Comparison of ENCODE assay signal across 8 mouse cellular contexts in genomic region chr10:128625287-128625894, GRCm38 (mm10). TPM values are rescaled to one million over a fixed set of nuclear protein-coding genes. Genes with fewer than 3 reads are reported as not detected.
DNase-seq lines count a peak whose midpoint lies in the region; ATAC-seq and TF ChIP-seq lines count a peak whose summit lies in the region.

No protein-coding gene starts in this region.

- H3K9ac ChIP-seq in heart, postnatal 0 days (replicated peaks; ENCODE audit: low read depth, low read length), result peak overlapping the region; percentile 70
- H3K9ac ChIP-seq in hindbrain, embryonic 12.5 days, result peak overlapping the region; percentile 90
- H3K9ac ChIP-seq in midbrain, embryonic 12.5 days (replicated peaks), result peak overlapping the region; percentile 87

- 36% methylated on average over 7 of the region's 7 CpGs for WGBS in heart, postnatal 0 days
- WGBS in hindbrain, embryonic 12.5 days, result 51% methylated on average over 7 of the region's 7 CpGs
- WGBS in midbrain, embryonic 12.5 days, result 48% methylated on average over 7 of the region's 7 CpGs

- no peak for DNase-seq in heart, postnatal 0 days (ENCODE audit: low spot score)
- DNase-seq in heart, adult 11 months, result no peak
- DNase-seq in ZHBTc4 (ENCODE audit: low read depth, low spot score), result peak; percentile 66
- no peak for DNase-seq in frontal cortex, postnatal 36 days (ENCODE audit: low spot score in 2 of 2)
- no peak for DNase-seq in gastrocnemius, postnatal 25 days
- no peak for DNase-seq in left cerebral cortex, adult 18-20 months (ENCODE audit: low spot score in 2 of 2)

- no peak for TF ChIP-seq EP300 in heart, postnatal 0 days (IDR thresholded peaks at IDR 0.05; ENCODE audit: low read depth)

- ATAC-seq in heart, postnatal 0 days (ENCODE audit: insufficient read depth, low read depth), result no peak
- no peak for ATAC-seq in hindbrain, embryonic 12.5 days (ENCODE audit: low FRiP score)
- no peak for ATAC-seq in midbrain, embryonic 12.5 days (ENCODE audit: low FRiP score, low read depth)

- H3K4me1 ChIP-seq in heart, postnatal 0 days (ENCODE audit: control insufficient read depth, insufficient read depth), result peaks cover 6% of the 10 kb centered on the region
- H3K4me1 ChIP-seq in hindbrain, embryonic 12.5 days, result peaks cover 10% of the 10 kb centered on the region
- peaks cover 7% of the 10 kb centered on the region for H3K4me1 ChIP-seq in midbrain, embryonic 12.5 days

- TF ChIP-seq CTCF in heart, postnatal 0 days (IDR thresholded peaks at IDR 0.05; ENCODE audit: low read depth), result no peak

- H3K36me3 ChIP-seq in heart, postnatal 0 days (replicated peaks; ENCODE audit: control insufficient read depth, insufficient read depth, low read length), result peaks cover 15% of the 10 kb centered on the region
- H3K36me3 ChIP-seq in hindbrain, embryonic 12.5 days, result peaks cover 25% of the 10 kb centered on the region
- peaks cover 30% of the 10 kb centered on the region for H3K36me3 ChIP-seq in midbrain, embryonic 12.5 days

- H3K27ac ChIP-seq in heart, postnatal 0 days (ENCODE audit: low read depth), result peak overlapping the region; percentile 65; the same call in 1 of the 2 replicates
- H3K27ac ChIP-seq in hindbrain, embryonic 12.5 days, result peak overlapping the region; percentile 32; the same call in 1 of the 2 replicates
- no peak overlapping the region for H3K27ac ChIP-seq in midbrain, embryonic 12.5 days (replicated peaks)

- peak overlapping the region; percentile 75 for H3K4me3 ChIP-seq in heart, postnatal 0 days (ENCODE audit: low read depth, low read length)
- H3K4me3 ChIP-seq in hindbrain, embryonic 12.5 days, result peak overlapping the region; percentile 85
- H3K4me3 ChIP-seq in midbrain, embryonic 12.5 days, result peak overlapping the region; percentile 87

- H3K9me3 ChIP-seq in heart, postnatal 0 days (replicated peaks; ENCODE audit: control insufficient read depth, low read length), result no peaks in the 10 kb centered on the region
- no peaks in the 10 kb centered on the region for H3K9me3 ChIP-seq in hindbrain, embryonic 12.5 days (replicated peaks)
- no peaks in the 10 kb centered on the region for H3K9me3 ChIP-seq in midbrain, embryonic 12.5 days

- peak overlapping the region; percentile 79 for H3K4me2 ChIP-seq in heart, postnatal 0 days (ENCODE audit: low read depth, low read length)
- H3K4me2 ChIP-seq in hindbrain, embryonic 12.5 days (replicated peaks), result peak overlapping the region; percentile 89
- peak overlapping the region; percentile 73 for H3K4me2 ChIP-seq in midbrain, embryonic 12.5 days (replicated peaks)

- H3K27me3 ChIP-seq in heart, postnatal 0 days (ENCODE audit: control insufficient read depth, insufficient read depth, low read length), result no peaks in the 10 kb centered on the region
- H3K27me3 ChIP-seq in hindbrain, embryonic 12.5 days, result no peaks in the 10 kb centered on the region
- no peaks in the 10 kb centered on the region for H3K27me3 ChIP-seq in midbrain, embryonic 12.5 days

RNA-seq across cellular contexts. Expression of gene Rps26, which starts 1.2 kb away (rescaled TPM):
- 1,086 and 1,110 TPM in 2 replicates for total RNA-seq in heart, postnatal 0 days (2014; rRNA removed; ENCODE audit: low replicate concordance)
- polyA plus RNA-seq in heart, postnatal 0 days (2015; fragmentation: Nextera tagmentation; extraction: Ambion mirVana), result 341 and 360 TPM in 2 replicates
- 418 and 515 TPM in 2 replicates for polyA plus RNA-seq in hindbrain, embryonic 12.5 days (2016; fragmentation: Nextera tagmentation; extraction: Ambion mirVana)
- polyA plus RNA-seq in midbrain, embryonic 12.5 days (2016; fragmentation: Nextera tagmentation; extraction: Ambion mirVana), result 444 and 507 TPM in 2 replicates
- 100 to 1,000 TPM; 286 to 348 TPM for total RNA-seq in gastrocnemius, postnatal 25 days (2021)
- total RNA-seq in left cerebral cortex, adult 18-20 months (2021), result 100 to 1,000 TPM; 232 to 257 TPM

RNA-seq across cellular contexts. Expression of gene Ikzf4, which starts 20.4 kb away (rescaled TPM):
- 0.11 and 1.4 TPM in 2 replicates for total RNA-seq in heart, postnatal 0 days (2014; rRNA removed; ENCODE audit: low replicate concordance)
- 0.52 and 0.59 TPM in 2 replicates for polyA plus RNA-seq in heart, postnatal 0 days (2015; fragmentation: Nextera tagmentation; extraction: Ambion mirVana)
- 8.7 and 9.8 TPM in 2 replicates for polyA plus RNA-seq in hindbrain, embryonic 12.5 days (2016; fragmentation: Nextera tagmentation; extraction: Ambion mirVana)
- polyA plus RNA-seq in midbrain, embryonic 12.5 days (2016; fragmentation: Nextera tagmentation; extraction: Ambion mirVana), result 8.3 and 10.4 TPM in 2 replicates
- total RNA-seq in gastrocnemius, postnatal 25 days (2021), result 1 to 10 TPM in 1 of 2 experiments, under 1 TPM in 1; 0.35 to 1.6 TPM
- total RNA-seq in left cerebral cortex, adult 18-20 months (2021), result 10 to 100 TPM; 12.8 to 17.6 TPM

RNA-seq across cellular contexts. Expression of gene Erbb3, which starts 35.9 kb away (rescaled TPM):
- total RNA-seq in heart, postnatal 0 days (2014; rRNA removed; ENCODE audit: low replicate concordance), result 6.9 and 10.6 TPM in 2 replicates
- polyA plus RNA-seq in heart, postnatal 0 days (2015; fragmentation: Nextera tagmentation; extraction: Ambion mirVana), result 3.0 and 3.1 TPM in 2 replicates
- polyA plus RNA-seq in hindbrain, embryonic 12.5 days (2016; fragmentation: Nextera tagmentation; extraction: Ambion mirVana), result 9.8 and 11.7 TPM in 2 replicates
- polyA plus RNA-seq in midbrain, embryonic 12.5 days (2016; fragmentation: Nextera tagmentation; extraction: Ambion mirVana), result 0.76 and 0.94 TPM in 2 replicates
- 1 to 10 TPM; 3.3 to 4.3 TPM for total RNA-seq in gastrocnemius, postnatal 25 days (2021)
- total RNA-seq in left cerebral cortex, adult 18-20 months (2021), result 1 to 10 TPM; 5.1 to 5.2 TPM

RNA-seq across cellular contexts. Expression of gene Suox, which starts 48.5 kb away (rescaled TPM):
- 17.2 and 21.4 TPM in 2 replicates for total RNA-seq in heart, postnatal 0 days (2014; rRNA removed; ENCODE audit: low replicate concordance)
- 11.9 and 12.5 TPM in 2 replicates for polyA plus RNA-seq in heart, postnatal 0 days (2015; fragmentation: Nextera tagmentation; extraction: Ambion mirVana)
- 15.1 and 16.4 TPM in 2 replicates for polyA plus RNA-seq in hindbrain, embryonic 12.5 days (2016; fragmentation: Nextera tagmentation; extraction: Ambion mirVana)
- 12.5 and 13.6 TPM in 2 replicates for polyA plus RNA-seq in midbrain, embryonic 12.5 days (2016; fragmentation: Nextera tagmentation; extraction: Ambion mirVana)
- 10 to 100 TPM; 17.7 to 20.7 TPM for total RNA-seq in gastrocnemius, postnatal 25 days (2021)
- 10 to 100 TPM; 12.2 to 12.4 TPM for total RNA-seq in left cerebral cortex, adult 18-20 months (2021)

RNA-seq across cellular contexts. Expression of gene Pa2g4, which starts 59.6 kb away (rescaled TPM):
- 50.2 and 58.2 TPM in 2 replicates for total RNA-seq in heart, postnatal 0 days (2014; rRNA removed; ENCODE audit: low replicate concordance)
- polyA plus RNA-seq in heart, postnatal 0 days (2015; fragmentation: Nextera tagmentation; extraction: Ambion mirVana), result 72.4 and 74.3 TPM in 2 replicates
- polyA plus RNA-seq in hindbrain, embryonic 12.5 days (2016; fragmentation: Nextera tagmentation; extraction: Ambion mirVana), result 140 and 143 TPM in 2 replicates
- 164 and 170 TPM in 2 replicates for polyA plus RNA-seq in midbrain, embryonic 12.5 days (2016; fragmentation: Nextera tagmentation; extraction: Ambion mirVana)
- total RNA-seq in gastrocnemius, postnatal 25 days (2021), result 10 to 100 TPM; 36.3 to 36.7 TPM
- total RNA-seq in left cerebral cortex, adult 18-20 months (2021), result 10 to 100 TPM; 58.3 TPM
